Mouse (Mus musculus) liver, adult 2 months (tissue): ENCODE results near the gene Havcr2.

Source experiments
- CTCF ChIP-seq: fragments of 200-500 bp; IDR thresholded peaks from 2 replicates; pipeline ENCODE4 v1.5.1; 2011; ENCODE audit warnings: low read depth, low read length, control low read depth
- POLR2A ChIP-seq: fragments of 200-500 bp; IDR thresholded peaks from 2 replicates; pipeline ENCODE4 v1.6.1; 2011; ENCODE audit warnings: low read length, control low read depth; ENCODE audit not compliant: insufficient read depth; ENCODE audit errors: extremely low read depth

DNA sequence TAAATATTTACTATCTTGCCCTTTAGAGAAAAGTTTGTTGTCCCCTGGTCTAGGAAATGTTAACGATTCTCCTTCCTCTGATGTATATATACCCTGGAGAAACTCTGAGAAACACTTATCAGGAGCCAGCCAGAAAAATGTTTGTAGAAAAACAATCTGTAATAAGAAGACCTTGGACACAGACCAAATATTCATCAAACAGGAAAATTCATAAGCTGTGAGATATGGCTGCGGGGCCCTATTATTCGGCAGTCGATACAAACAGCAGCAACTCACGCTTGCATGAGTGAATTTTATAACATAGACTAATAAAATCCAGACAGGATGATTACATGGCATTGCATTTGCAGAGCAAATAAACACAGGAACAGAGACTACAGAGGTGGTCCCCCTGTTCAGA, 35.9 kb upstream of the Havcr2 start:
- TF ChIP-seq CTCF (no peak), POLR2A (no peak)
